Mouse (Mus musculus): ENCODE data around the gene Ffar1. TPM values are rescaled to one million over a fixed set of nuclear protein-coding genes. Genes with fewer than 3 reads are reported as not detected.
"Not testable (repeated sequence)": the region's sequence is repeated elsewhere in the genome, so short reads cannot be mapped to it uniquely, and the experiment has no call there.

The Ffar1 gene
- polyA plus RNA-seq, 1 experiment from 2014 or later = not detected

DNA sequence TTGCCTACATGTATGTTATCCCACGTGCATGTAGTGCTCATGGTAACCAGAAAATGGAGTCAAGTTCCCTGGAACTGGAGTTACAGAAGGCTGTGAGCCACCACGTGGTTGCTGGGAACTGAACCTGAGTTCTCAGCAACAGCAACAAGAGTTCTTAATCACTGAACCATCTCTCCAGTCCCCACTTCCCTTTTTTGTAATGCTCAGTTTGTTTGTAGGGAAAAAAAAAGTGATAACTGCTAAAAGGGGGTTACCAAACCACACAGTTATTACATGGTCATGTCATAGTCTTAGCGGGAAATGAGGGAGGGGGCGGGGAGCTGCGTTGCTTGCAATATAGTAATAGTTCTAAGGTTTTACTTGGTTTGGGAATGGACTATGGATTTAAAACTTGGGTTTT, 19.3 kb downstream of the Ffar1 start:
- ATAC-seq (ENCODE audit: low read depth) = no peak
- no peaks in the 10 kb centered on the region for H3K36me3 ChIP-seq (ENCODE audit: control insufficient read depth, insufficient read depth, low read length)
- no peak overlapping the region for H3K27ac ChIP-seq (ENCODE audit: low read depth, low read length)
- H3K27me3 ChIP-seq (ENCODE audit: control insufficient read depth, insufficient read depth, low read length) = no peaks in the 10 kb centered on the region
- peaks cover 11% of the 10 kb centered on the region for H3K4me1 ChIP-seq (ENCODE audit: control insufficient read depth, insufficient read depth, low read length)
- no peak overlapping the region for H3K4me2 ChIP-seq (ENCODE audit: low read depth, low read length)
- H3K9ac ChIP-seq (replicated peaks; ENCODE audit: low read depth, low read length) = no peak overlapping the region
- H3K4me3 ChIP-seq (ENCODE audit: low read depth, low read length) = no peak overlapping the region
- WGBS = 88% methylated on average over 5 of the region's 5 CpGs
- no peaks in the 10 kb centered on the region for H3K9me3 ChIP-seq (ENCODE audit: control insufficient read depth, low read length)

DNA sequence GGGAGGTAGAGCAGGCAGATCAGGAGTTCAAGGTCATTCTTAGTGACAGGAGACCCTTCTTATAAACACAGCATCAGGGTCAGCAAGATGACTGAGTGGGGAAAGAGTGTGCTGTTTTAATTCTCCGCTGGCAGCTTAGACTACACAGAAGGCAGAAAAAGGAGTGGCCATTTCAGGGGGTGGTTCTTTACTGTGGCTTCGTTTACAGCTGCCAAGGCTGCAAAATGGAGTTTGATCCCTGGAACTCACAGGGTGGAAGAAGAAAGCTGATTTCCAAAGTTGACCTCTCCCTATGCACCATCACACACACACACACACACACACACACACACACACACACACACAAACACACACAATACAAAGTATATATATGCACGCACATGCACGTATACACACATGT, 20.0 kb downstream of the Ffar1 start:
- no peak for ATAC-seq (ENCODE audit: low read depth)
- WGBS = 75% methylated on average over 4 of the region's 4 CpGs
- Histone ChIP-seq H3K9me3 (ENCODE audit: control insufficient read depth, low read length) (no peaks in the 10 kb centered on the region), H3K4me1 (ENCODE audit: control insufficient read depth, insufficient read depth, low read length) (peaks cover 11% of the 10 kb centered on the region), H3K4me3 (ENCODE audit: low read depth, low read length) (no peak overlapping the region), H3K27ac (ENCODE audit: low read depth, low read length) (no peak overlapping the region), H3K36me3 (ENCODE audit: control insufficient read depth, insufficient read depth, low read length) (no peaks in the 10 kb centered on the region), H3K27me3 (ENCODE audit: control insufficient read depth, insufficient read depth, low read length) (no peaks in the 10 kb centered on the region), H3K9ac (replicated peaks; ENCODE audit: low read depth, low read length) (no peak overlapping the region), H3K4me2 (ENCODE audit: low read depth, low read length) (no peak overlapping the region)

DNA sequence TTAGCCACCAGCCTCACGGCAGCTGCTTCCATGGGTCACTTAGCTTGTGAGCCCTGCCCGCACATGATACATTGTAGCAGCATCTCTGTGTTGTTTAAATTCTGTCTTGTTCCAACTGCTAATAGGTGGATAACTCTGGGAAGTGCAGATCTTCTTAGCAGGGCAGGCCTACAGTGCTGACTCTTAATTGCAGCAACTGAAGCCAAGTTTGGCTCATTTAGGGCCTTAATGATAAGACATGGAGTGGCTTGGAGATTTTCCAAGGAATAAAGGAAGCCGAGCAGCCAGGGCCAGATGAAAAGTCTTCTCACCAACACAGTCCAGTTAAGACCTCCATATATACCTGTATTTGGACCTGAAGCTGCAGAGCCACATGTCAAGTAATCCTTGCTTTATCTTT, 21.1 kb downstream of the Ffar1 start:
- Histone ChIP-seq H3K27ac (ENCODE audit: low read depth, low read length) (no peak overlapping the region), H3K9ac (replicated peaks; ENCODE audit: low read depth, low read length) (no peak overlapping the region), H3K4me3 (ENCODE audit: low read depth, low read length) (no peak overlapping the region), H3K36me3 (ENCODE audit: control insufficient read depth, insufficient read depth, low read length) (no peaks in the 10 kb centered on the region), H3K9me3 (ENCODE audit: control insufficient read depth, low read length) (no peaks in the 10 kb centered on the region), H3K4me1 (ENCODE audit: control insufficient read depth, insufficient read depth, low read length) (peaks cover 11% of the 10 kb centered on the region), H3K27me3 (ENCODE audit: control insufficient read depth, insufficient read depth, low read length) (no peaks in the 10 kb centered on the region), H3K4me2 (ENCODE audit: low read depth, low read length) (no peak overlapping the region)
- no peak for ATAC-seq (ENCODE audit: low read depth)
- WGBS = 87% methylated on average over 3 of the region's 3 CpGs

DNA sequence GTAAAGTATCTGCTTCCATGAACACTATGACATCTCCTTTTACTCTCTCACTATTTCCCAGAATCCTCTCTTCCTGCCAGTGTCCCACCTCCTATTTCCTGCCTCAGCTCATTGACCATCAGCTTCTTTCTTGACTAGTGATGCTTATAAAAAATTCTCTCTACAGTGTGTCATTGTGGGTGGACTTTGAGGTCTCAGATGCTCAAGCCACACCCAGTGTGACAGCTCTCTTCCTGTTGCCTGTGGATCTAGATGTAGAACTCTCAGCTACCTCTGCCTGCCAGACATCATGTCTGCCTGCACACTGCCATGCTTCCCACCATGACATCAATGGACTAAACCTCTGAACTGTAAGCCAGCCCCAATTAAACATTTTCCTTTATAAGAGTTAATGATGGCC, 24.1 kb downstream of the Ffar1 start:
- no peaks in the 10 kb centered on the region for H3K9me3 ChIP-seq (ENCODE audit: control insufficient read depth, low read length)
- no peaks in the 10 kb centered on the region for H3K27me3 ChIP-seq (ENCODE audit: control insufficient read depth, insufficient read depth, low read length)
- no peak overlapping the region for H3K9ac ChIP-seq (replicated peaks; ENCODE audit: low read depth, low read length)
- no peak overlapping the region for H3K4me2 ChIP-seq (ENCODE audit: low read depth, low read length)
- no peak overlapping the region for H3K4me3 ChIP-seq (ENCODE audit: low read depth, low read length)
- no peak for ATAC-seq (ENCODE audit: low read depth)
- no peaks in the 10 kb centered on the region for H3K36me3 ChIP-seq (ENCODE audit: control insufficient read depth, insufficient read depth, low read length)
- H3K27ac ChIP-seq (ENCODE audit: low read depth, low read length) = no peak overlapping the region
- no peaks in the 10 kb centered on the region for H3K4me1 ChIP-seq (ENCODE audit: control insufficient read depth, insufficient read depth, low read length)

DNA sequence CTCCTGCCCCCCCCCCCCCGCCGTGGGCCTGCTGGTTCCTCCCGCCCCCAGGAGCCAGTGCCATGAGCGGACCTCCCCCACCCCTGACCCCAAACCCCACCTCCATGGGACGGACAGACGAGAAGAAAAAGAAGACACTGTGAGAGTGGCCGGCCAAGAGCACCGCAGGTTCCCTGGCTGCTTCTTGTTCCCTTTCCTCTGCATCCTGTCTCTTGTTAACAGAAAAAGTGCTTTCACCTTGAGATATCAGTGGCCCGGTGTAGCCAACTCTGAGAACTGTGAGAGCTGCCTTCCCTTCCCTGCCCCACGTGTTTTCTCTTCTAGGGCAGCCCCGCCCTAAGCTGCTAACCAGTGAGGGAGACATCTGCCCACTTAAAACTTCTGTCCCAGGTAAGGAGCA, 28.7 kb downstream of the Ffar1 start:
- H3K4me3 ChIP-seq (ENCODE audit: low read depth, low read length); H3K4me1 ChIP-seq (ENCODE audit: control insufficient read depth, insufficient read depth, low read length); H3K9me3 ChIP-seq (ENCODE audit: control insufficient read depth, low read length); ATAC-seq (ENCODE audit: low read depth); H3K27ac ChIP-seq (ENCODE audit: low read depth, low read length); H3K9ac ChIP-seq (replicated peaks; ENCODE audit: low read depth, low read length); H3K27me3 ChIP-seq (ENCODE audit: control insufficient read depth, insufficient read depth, low read length); H3K4me2 ChIP-seq (ENCODE audit: low read depth, low read length); H3K36me3 ChIP-seq (ENCODE audit: control insufficient read depth, insufficient read depth, low read length): not testable (repeated sequence)
- 47% methylated on average over 8 of the region's 11 CpGs for WGBS

DNA sequence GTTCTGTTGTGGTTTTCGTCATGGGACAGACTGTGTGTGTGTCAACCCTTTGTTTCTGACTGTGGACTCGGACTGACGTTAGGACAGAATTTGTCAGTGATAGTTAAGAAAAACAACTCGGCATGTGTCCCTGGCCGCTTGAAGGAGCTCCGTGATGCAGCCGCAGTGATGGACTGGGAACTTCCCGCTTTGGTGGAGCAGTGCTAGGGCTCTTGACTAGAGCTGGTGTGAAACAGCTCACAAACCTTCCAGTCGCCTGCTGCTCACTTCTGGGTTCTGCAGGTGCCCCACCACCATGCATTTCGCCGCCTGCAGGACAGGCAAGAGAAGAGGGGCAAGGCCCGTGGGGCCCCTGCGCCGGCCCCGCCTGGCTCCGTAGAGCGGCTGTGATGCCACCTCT, 29.1 kb downstream of the Ffar1 start:
- no peaks in the 10 kb centered on the region for H3K27me3 ChIP-seq (ENCODE audit: control insufficient read depth, insufficient read depth, low read length)
- 75% methylated on average over 17 of the region's 17 CpGs for WGBS
- H3K4me1 ChIP-seq (ENCODE audit: control insufficient read depth, insufficient read depth, low read length) = no peaks in the 10 kb centered on the region
- H3K27ac ChIP-seq (ENCODE audit: low read depth, low read length) = no peak overlapping the region
- no peak overlapping the region for H3K4me2 ChIP-seq (ENCODE audit: low read depth, low read length)
- H3K36me3 ChIP-seq (ENCODE audit: control insufficient read depth, insufficient read depth, low read length) = no peaks in the 10 kb centered on the region
- no peak overlapping the region for H3K4me3 ChIP-seq (ENCODE audit: low read depth, low read length)
- H3K9ac ChIP-seq (replicated peaks; ENCODE audit: low read depth, low read length) = no peak overlapping the region
- no peak for ATAC-seq (ENCODE audit: low read depth)
- no peaks in the 10 kb centered on the region for H3K9me3 ChIP-seq (ENCODE audit: control insufficient read depth, low read length)

DNA sequence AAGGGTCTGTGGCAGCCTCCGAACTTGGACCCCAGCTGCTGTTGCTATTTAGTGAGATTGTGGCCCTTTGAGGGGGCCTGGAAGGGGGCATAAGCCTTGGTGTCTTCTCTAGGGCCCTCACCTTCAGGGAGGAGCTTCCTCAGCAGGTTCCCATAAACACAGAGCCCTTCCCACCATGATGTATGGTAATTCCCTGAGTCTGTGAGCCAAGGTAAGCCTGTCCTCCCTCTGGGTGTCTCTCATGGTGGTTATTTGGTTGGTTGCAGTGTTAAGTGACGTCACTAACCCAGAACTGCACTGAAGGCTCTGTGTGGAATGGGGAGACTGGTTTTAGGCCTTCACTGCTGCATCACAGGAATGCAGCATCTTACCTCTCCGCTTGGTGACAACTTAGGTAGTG, 31.9 kb downstream of the Ffar1 start:
- WGBS = 69% methylated on average over 3 of the region's 3 CpGs
- H3K4me1 ChIP-seq (ENCODE audit: control insufficient read depth, insufficient read depth, low read length) = no peaks in the 10 kb centered on the region
- ATAC-seq (ENCODE audit: low read depth) = no peak

DNA sequence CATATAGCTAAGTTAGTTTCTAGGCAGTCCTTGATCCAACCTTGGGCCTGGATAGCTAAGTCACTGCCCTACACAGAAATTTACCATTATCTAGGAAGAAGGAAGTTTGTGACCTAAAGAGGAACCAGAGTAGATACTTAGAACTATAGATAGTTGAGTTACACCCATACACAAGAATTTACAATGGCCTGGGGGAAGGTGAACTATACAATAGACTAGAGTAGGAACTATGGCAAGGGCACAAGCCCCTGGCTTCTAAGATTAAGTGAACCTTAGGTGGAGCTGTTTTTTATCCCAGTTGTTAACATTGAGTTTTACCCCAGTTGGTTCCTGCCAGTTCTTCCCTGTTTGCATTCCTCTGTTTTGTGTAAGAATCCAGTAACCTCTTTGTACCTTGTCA, 32.5 kb downstream of the Ffar1 start:
- not testable (repeated sequence) for H3K9me3 ChIP-seq (ENCODE audit: control insufficient read depth, low read length); H3K27ac ChIP-seq (ENCODE audit: low read depth, low read length); H3K4me2 ChIP-seq (ENCODE audit: low read depth, low read length); H3K4me1 ChIP-seq (ENCODE audit: control insufficient read depth, insufficient read depth, low read length); H3K4me3 ChIP-seq (ENCODE audit: low read depth, low read length); H3K36me3 ChIP-seq (ENCODE audit: control insufficient read depth, insufficient read depth, low read length); ATAC-seq (ENCODE audit: low read depth); H3K9ac ChIP-seq (replicated peaks; ENCODE audit: low read depth, low read length); H3K27me3 ChIP-seq (ENCODE audit: control insufficient read depth, insufficient read depth, low read length)

More for the DNA sequence above, 31.9 kb downstream of the Ffar1 start:
- Histone ChIP-seq H3K27me3 (ENCODE audit: control insufficient read depth, insufficient read depth, low read length) (no peaks in the 10 kb centered on the region), H3K4me2 (ENCODE audit: low read depth, low read length) (no peak overlapping the region), H3K4me3 (ENCODE audit: low read depth, low read length) (no peak overlapping the region), H3K36me3 (ENCODE audit: control insufficient read depth, insufficient read depth, low read length) (no peaks in the 10 kb centered on the region), H3K27ac (ENCODE audit: low read depth, low read length) (no peak overlapping the region), H3K9ac (replicated peaks; ENCODE audit: low read depth, low read length) (no peak overlapping the region), H3K9me3 (ENCODE audit: control insufficient read depth, low read length) (no peaks in the 10 kb centered on the region)

DNA sequence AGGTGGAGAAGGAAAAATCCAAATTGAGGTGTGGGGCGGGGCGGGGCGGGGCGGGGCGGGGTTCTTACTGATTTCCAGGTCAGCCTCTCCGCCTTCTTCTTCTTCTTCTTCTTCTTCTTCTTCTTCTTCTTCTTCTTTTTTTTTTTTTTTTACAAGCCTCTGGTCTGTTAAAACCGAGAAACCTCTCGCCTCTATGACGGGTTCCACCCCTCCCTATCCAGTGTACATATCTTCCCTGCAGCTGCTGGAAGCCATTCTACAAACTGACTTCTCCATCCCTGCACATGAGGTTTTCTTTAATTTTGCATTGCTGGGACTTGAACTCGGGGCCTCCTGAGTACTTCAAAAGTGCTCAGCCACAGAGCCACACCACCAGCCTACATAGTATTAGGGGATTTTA, 34.7 kb downstream of the Ffar1 start:
- H3K27ac ChIP-seq (ENCODE audit: low read depth, low read length) = no peak overlapping the region
- no peak overlapping the region for H3K9ac ChIP-seq (replicated peaks; ENCODE audit: low read depth, low read length)
- no peaks in the 10 kb centered on the region for H3K27me3 ChIP-seq (ENCODE audit: control insufficient read depth, insufficient read depth, low read length)
- 88% methylated on average over 10 of the region's 10 CpGs for WGBS
- no peak for ATAC-seq (ENCODE audit: low read depth)
- no peaks in the 10 kb centered on the region for H3K4me1 ChIP-seq (ENCODE audit: control insufficient read depth, insufficient read depth, low read length)
- H3K4me3 ChIP-seq (ENCODE audit: low read depth, low read length) = no peak overlapping the region
- H3K9me3 ChIP-seq (ENCODE audit: control insufficient read depth, low read length) = no peaks in the 10 kb centered on the region
- H3K36me3 ChIP-seq (ENCODE audit: control insufficient read depth, insufficient read depth, low read length) = no peaks in the 10 kb centered on the region
- no peak overlapping the region for H3K4me2 ChIP-seq (ENCODE audit: low read depth, low read length)

DNA sequence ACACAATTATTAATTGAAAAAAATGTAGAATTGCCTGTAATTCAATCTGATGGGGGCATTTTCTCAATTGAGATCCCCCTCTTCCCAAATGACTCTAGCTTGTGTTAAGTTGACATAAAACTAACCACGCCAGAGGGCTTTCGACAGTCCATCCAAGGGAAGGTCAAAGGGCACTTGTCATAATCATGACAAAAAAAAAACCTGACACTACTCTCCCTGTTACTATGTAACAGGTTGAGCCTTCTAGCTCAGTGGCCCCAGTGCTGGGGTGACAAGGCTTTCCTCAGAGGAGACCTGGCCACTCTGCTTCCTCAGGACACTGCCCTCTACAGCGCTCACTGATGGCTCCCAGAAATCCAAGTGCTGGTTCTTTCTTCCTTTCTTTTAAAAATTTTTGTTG, 37.1 kb downstream of the Ffar1 start:
- no peaks in the 10 kb centered on the region for H3K36me3 ChIP-seq (ENCODE audit: control insufficient read depth, insufficient read depth, low read length)
- H3K4me3 ChIP-seq (ENCODE audit: low read depth, low read length) = no peak overlapping the region
- no peak overlapping the region for H3K9ac ChIP-seq (replicated peaks; ENCODE audit: low read depth, low read length)
- WGBS = 93% methylated on average over 3 of the region's 3 CpGs
- H3K4me2 ChIP-seq (ENCODE audit: low read depth, low read length) = no peak overlapping the region
- H3K27ac ChIP-seq (ENCODE audit: low read depth, low read length) = no peak overlapping the region
- ATAC-seq (ENCODE audit: low read depth) = no peak
- no peaks in the 10 kb centered on the region for H3K9me3 ChIP-seq (ENCODE audit: control insufficient read depth, low read length)
- no peaks in the 10 kb centered on the region for H3K27me3 ChIP-seq (ENCODE audit: control insufficient read depth, insufficient read depth, low read length)
- H3K4me1 ChIP-seq (ENCODE audit: control insufficient read depth, insufficient read depth, low read length) = no peaks in the 10 kb centered on the region

Measured in neural tube, embryonic 14.5 days (tissue).